Mouse (Mus musculus): Measurements from ENCODE around the gene Tmco4. TPM values are rescaled to one million over a fixed set of nuclear protein-coding genes. Genes with fewer than 3 reads are reported as not detected.

Gene Tmco4
- total and polyA plus RNA-seq, 2 experiments from 2014 or later, result 1.3 to 1.9 TPM

DNA sequence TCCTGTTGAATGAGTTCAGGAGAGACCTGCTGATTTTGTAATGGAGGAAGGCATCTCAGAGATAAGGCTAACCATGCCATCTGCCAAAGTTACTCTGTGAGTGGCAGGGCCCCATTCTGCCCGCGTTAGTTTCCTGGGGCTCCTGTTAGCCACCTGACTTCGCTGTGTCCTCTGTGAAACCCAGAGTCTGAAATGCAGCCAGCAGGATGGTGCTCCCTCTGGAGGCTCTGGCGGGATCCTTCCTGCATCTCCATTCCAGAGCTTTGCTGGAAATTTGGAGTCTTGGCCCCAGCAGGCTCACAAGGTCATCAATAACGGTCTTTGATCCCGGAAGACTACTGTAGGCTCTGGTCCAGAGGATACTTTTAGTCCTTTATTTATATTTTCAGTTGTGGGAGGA, 28.7 kb downstream of the Tmco4 start:
- ATAC-seq (ENCODE audit: low FRiP score) (no peak), DNase-seq (ENCODE audit: low spot score) (peak; percentile 30)
- Histone ChIP-seq H3K9ac (replicated peaks; ENCODE audit: low read length, poor library complexity, severe bottlenecking) (no peak overlapping the region), H3K27me3 (ENCODE audit: insufficient read depth, low read length) (no peaks in the 10 kb centered on the region), H3K4me1 (ENCODE audit: insufficient read depth, low read length) (no peaks in the 10 kb centered on the region), H3K4me3 (ENCODE audit: low read depth, low read length) (no peak overlapping the region), H3K9me3 (ENCODE audit: low read length) (no peaks in the 10 kb centered on the region), H3K27ac (ENCODE audit: low read depth, low read length) (no peak overlapping the region), H3K36me3 (ENCODE audit: insufficient read depth, low read length) (no peaks in the 10 kb centered on the region), H3K4me2 (ENCODE audit: low read depth, low read length, poor library complexity, severe bottlenecking) (no peak overlapping the region)
- 33% methylated on average over 6 of the region's 6 CpGs for WGBS
- TF ChIP-seq CTCF (IDR thresholded peaks at IDR 0.05), result peak; percentile 59

- H3K4me3 ChIP-seq (ENCODE audit: low read depth, low read length), result no peak overlapping the region
- no peaks in the 10 kb centered on the region for H3K36me3 ChIP-seq (ENCODE audit: insufficient read depth, low read length)
- H3K4me1 ChIP-seq (ENCODE audit: insufficient read depth, low read length), result no peaks in the 10 kb centered on the region
- WGBS, result 71% methylated on average over 8 of the region's 8 CpGs
- ATAC-seq (ENCODE audit: low FRiP score) (no peak), DNase-seq (ENCODE audit: low spot score) (no peak)
- H3K27ac ChIP-seq (ENCODE audit: low read depth, low read length), result no peak overlapping the region
- no peak overlapping the region for H3K4me2 ChIP-seq (ENCODE audit: low read depth, low read length, poor library complexity, severe bottlenecking)
- 0 out of 2 replicates have a peak, but pooled peaks cover 5% of the 10 kb centered on the region for H3K27me3 ChIP-seq (ENCODE audit: insufficient read depth, low read length)
- TF ChIP-seq CTCF (IDR thresholded peaks at IDR 0.05), result no peak
- H3K9me3 ChIP-seq (ENCODE audit: low read length), result no peaks in the 10 kb centered on the region
- no peak overlapping the region for H3K9ac ChIP-seq (replicated peaks; ENCODE audit: low read length, poor library complexity, severe bottlenecking)
Observed at GRCm38 (mm10) chr4:139004067-139004466, 31.4 kb downstream of the Tmco4 start.

DNA sequence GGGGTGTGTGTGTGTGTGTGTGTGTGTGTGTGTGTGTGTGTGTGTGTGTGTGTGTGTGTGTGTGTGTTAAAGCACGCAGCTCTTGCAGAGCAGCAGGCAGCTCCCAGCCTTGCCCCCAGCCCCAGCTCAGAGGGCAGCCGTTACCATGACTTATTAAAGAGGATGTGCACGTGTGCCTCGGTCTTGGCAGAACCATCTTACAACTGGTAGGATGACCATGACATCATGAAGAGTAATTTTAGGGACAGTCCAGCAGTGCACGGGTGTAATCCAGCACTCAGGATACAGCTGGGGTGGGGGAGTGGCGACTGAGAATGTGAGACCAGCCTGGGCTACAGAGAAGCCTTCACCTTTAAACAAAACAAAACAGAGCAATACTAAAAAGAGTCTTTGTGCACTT, 32.5 kb downstream of the Tmco4 start:
- Histone ChIP-seq H3K36me3 (ENCODE audit: insufficient read depth, low read length) (no peaks in the 10 kb centered on the region), H3K4me1 (ENCODE audit: insufficient read depth, low read length) (no peaks in the 10 kb centered on the region), H3K4me2 (ENCODE audit: low read depth, low read length, poor library complexity, severe bottlenecking) (no peak overlapping the region), H3K27ac (ENCODE audit: low read depth, low read length) (no peak overlapping the region), H3K4me3 (ENCODE audit: low read depth, low read length) (no peak overlapping the region), H3K9ac (replicated peaks; ENCODE audit: low read length, poor library complexity, severe bottlenecking) (no peak overlapping the region), H3K27me3 (ENCODE audit: insufficient read depth, low read length) (0 out of 2 replicates have a peak, but pooled peaks cover 5% of the 10 kb centered on the region), H3K9me3 (ENCODE audit: low read length) (no peaks in the 10 kb centered on the region)
- 45% methylated on average over 6 of the region's 6 CpGs for WGBS
- no peak for DNase-seq (ENCODE audit: low spot score)
- ATAC-seq (ENCODE audit: low FRiP score), result no peak
- no peak for TF ChIP-seq CTCF (IDR thresholded peaks at IDR 0.05)

DNA sequence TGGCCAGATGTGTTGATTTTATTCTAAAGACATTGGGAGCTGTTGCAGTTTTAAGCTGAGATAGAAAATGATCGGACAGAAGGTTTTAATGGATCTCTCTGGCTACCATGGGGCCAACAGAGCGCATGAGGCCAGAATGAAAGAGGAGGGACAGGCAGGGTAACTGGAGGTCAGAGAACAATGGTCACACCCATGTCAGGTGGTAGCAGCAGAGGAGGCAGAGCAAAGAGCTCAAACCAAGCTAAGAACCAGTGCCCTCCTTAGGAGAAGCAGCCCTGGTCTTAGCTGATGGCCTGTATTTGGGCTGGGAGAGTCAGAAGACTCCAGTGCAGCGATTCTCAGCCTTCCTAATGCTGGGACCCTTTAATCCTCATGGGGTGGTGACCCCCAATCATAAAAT, 34.7 kb downstream of the Tmco4 start:
- DNase-seq (ENCODE audit: low spot score) (no peak), ATAC-seq (ENCODE audit: low FRiP score) (no peak)
- H3K9me3 ChIP-seq (ENCODE audit: low read length), result no peaks in the 10 kb centered on the region
- 88% methylated on average over 3 of the region's 3 CpGs for WGBS
- H3K4me3 ChIP-seq (ENCODE audit: low read depth, low read length), result no peak overlapping the region
- no peaks in the 10 kb centered on the region for H3K4me1 ChIP-seq (ENCODE audit: insufficient read depth, low read length)
- TF ChIP-seq CTCF (IDR thresholded peaks at IDR 0.05), result no peak
- H3K4me2 ChIP-seq (ENCODE audit: low read depth, low read length, poor library complexity, severe bottlenecking), result no peak overlapping the region
- H3K36me3 ChIP-seq (ENCODE audit: insufficient read depth, low read length), result no peaks in the 10 kb centered on the region
- no peak overlapping the region for H3K27ac ChIP-seq (ENCODE audit: low read depth, low read length)
- H3K27me3 ChIP-seq (ENCODE audit: insufficient read depth, low read length), result 0 out of 2 replicates have a peak, but pooled peaks cover 5% of the 10 kb centered on the region
- H3K9ac ChIP-seq (replicated peaks; ENCODE audit: low read length, poor library complexity, severe bottlenecking), result no peak overlapping the region

DNA sequence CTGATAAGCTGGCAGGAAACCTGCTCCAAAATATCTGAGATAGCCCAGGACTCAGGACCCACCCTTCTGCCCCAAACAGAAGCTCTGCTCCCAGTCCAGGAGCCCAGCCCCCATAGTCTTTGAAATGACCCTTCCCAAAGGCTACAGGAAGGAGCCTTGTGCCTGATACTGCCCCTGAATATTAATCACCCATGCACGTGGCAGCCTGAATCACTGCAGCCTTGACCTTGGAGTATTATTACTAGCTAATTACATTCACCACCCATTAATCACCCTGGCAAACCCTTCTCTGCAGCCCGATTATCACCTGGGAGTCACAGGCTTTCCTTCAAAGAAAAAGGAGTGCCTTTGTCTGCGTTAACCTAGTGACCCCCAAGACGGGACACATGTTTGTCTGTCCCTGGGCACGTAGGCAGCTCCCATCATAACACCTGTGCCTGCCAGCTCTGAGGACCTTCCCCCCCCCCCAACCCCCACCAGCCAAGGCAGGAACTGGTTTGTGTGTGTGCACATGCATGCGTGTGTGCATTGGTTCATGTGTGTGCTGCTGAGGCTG, 35.4 kb downstream of the Tmco4 start:
- Histone ChIP-seq H3K4me2 (ENCODE audit: low read depth, low read length, poor library complexity, severe bottlenecking) (no peak overlapping the region), H3K27me3 (ENCODE audit: insufficient read depth, low read length) (0 out of 2 replicates have a peak, but pooled peaks cover 5% of the 10 kb centered on the region), H3K27ac (ENCODE audit: low read depth, low read length) (no peak overlapping the region), H3K9ac (replicated peaks; ENCODE audit: low read length, poor library complexity, severe bottlenecking) (no peak overlapping the region), H3K36me3 (ENCODE audit: insufficient read depth, low read length) (no peaks in the 10 kb centered on the region), H3K4me1 (ENCODE audit: insufficient read depth, low read length) (no peaks in the 10 kb centered on the region), H3K9me3 (ENCODE audit: low read length) (no peaks in the 10 kb centered on the region), H3K4me3 (ENCODE audit: low read depth, low read length) (no peak overlapping the region)
- ATAC-seq (ENCODE audit: low FRiP score) (no peak), DNase-seq (ENCODE audit: low spot score) (no peak)
- no peak for TF ChIP-seq CTCF (IDR thresholded peaks at IDR 0.05)
- WGBS, result 65% methylated on average over 6 of the region's 6 CpGs

GRCm38 (mm10) chr4:139011201-139011702, 38.6 kb downstream of the Tmco4 start:
- TF ChIP-seq CTCF (IDR thresholded peaks at IDR 0.05), result no peak
- ATAC-seq (ENCODE audit: low FRiP score) (no peak), DNase-seq (ENCODE audit: low spot score) (no peak)
- no peak overlapping the region for H3K27ac ChIP-seq (ENCODE audit: low read depth, low read length)
- H3K4me3 ChIP-seq (ENCODE audit: low read depth, low read length), result no peak overlapping the region
- H3K36me3 ChIP-seq (ENCODE audit: insufficient read depth, low read length), result no peaks in the 10 kb centered on the region
- 96% methylated on average over 13 of the region's 13 CpGs for WGBS
- no peaks in the 10 kb centered on the region for H3K4me1 ChIP-seq (ENCODE audit: insufficient read depth, low read length)
- no peak overlapping the region for H3K4me2 ChIP-seq (ENCODE audit: low read depth, low read length, poor library complexity, severe bottlenecking)
- no peaks in the 10 kb centered on the region for H3K9me3 ChIP-seq (ENCODE audit: low read length)
- H3K27me3 ChIP-seq (ENCODE audit: insufficient read depth, low read length), result 0 out of 2 replicates have a peak, but pooled peaks cover 5% of the 10 kb centered on the region
- H3K9ac ChIP-seq (replicated peaks; ENCODE audit: low read length, poor library complexity, severe bottlenecking), result no peak overlapping the region

All from midbrain, postnatal 0 days (tissue).